Mouse (Mus musculus) E14TG2a.4 (cell line): Measurements from ENCODE around the gene Esyt3.

Experiments
- H3K27me3 ChIP-seq: 2 replicates; pipeline ENCODE4 v1.6.1; 2014; ENCODE audit warnings: low read length, control low read depth; ENCODE audit not compliant: insufficient read depth
- H3K36me3 ChIP-seq: 2 replicates; pipeline ENCODE4 v1.6.1; 2014; ENCODE audit warnings: low read length, control low read depth; ENCODE audit not compliant: insufficient read depth
- H3K4me1 ChIP-seq: replicated peaks from 2 replicates; pipeline ENCODE4 v1.6.1; 2014; ENCODE audit warnings: low read depth, low read length, control low read depth
- H3K4me3 ChIP-seq: replicated peaks from 2 replicates; pipeline ENCODE4 v1.5.1; 2014; ENCODE audit warnings: mild to moderate bottlenecking, low read length
- H3K9me3 ChIP-seq: 2 replicates; pipeline ENCODE4 v1.6.1; 2014; ENCODE audit warnings: low read length, control low read depth
- CTCF ChIP-seq: conservative IDR thresholded peaks from 2 replicates; pipeline ENCODE4 v1.5.1; 2014; ENCODE audit warnings: low read length
- NANOG ChIP-seq: IDR thresholded peaks from 2 replicates; pipeline ENCODE4 v1.6.1; 2014; ENCODE audit warnings: borderline replicate concordance, low read length, mixed read lengths
- POU5F1 ChIP-seq: IDR thresholded peaks from 2 replicates; pipeline ENCODE4 v1.6.1; 2014; ENCODE audit warnings: low read length, borderline replicate concordance

The Esyt3 gene

GRCm38 (mm10) chr9:99390201-99390600, 31.8 kb upstream of the Esyt3 start:
- no peaks in the 10 kb centered on the region for H3K27me3 ChIP-seq
- H3K9me3 ChIP-seq: peaks cover 20% of the 10 kb centered on the region
- peaks cover 71% of the 10 kb centered on the region for H3K4me1 ChIP-seq
- no peak overlapping the region for H3K4me3 ChIP-seq
- peaks cover 95% of the 10 kb centered on the region for H3K36me3 ChIP-seq
- no peak for TF ChIP-seq CTCF
- no peak for TF ChIP-seq NANOG
- no peak for TF ChIP-seq POU5F1

DNA sequence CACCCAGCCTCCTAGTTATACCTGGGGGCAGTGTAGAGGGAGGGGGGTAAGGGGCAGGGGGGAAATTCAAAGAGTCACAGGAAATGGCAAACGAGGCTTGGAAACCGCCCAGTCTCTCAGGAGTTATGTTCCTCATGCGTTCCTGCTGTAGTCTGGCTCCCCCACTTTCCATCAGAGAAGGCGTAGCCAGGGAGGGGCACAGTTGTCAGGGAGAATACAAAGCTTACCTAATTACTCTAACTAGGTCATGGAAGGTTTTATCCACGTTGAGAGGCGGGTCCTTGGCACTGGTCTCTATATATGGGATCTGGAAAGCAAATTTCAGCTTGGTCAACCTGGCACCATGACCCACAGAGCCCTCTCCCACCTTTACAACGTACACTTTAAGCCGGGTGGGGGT, 31.1 kb upstream of the Esyt3 start:
- Histone ChIP-seq H3K4me3 (no peak overlapping the region), H3K9me3 (peaks cover 20% of the 10 kb centered on the region), H3K27me3 (no peaks in the 10 kb centered on the region), H3K36me3 (peaks cover 88% of the 10 kb centered on the region), H3K4me1 (peaks cover 64% of the 10 kb centered on the region)
- TF ChIP-seq POU5F1 (no peak), CTCF (no peak)

DNA sequence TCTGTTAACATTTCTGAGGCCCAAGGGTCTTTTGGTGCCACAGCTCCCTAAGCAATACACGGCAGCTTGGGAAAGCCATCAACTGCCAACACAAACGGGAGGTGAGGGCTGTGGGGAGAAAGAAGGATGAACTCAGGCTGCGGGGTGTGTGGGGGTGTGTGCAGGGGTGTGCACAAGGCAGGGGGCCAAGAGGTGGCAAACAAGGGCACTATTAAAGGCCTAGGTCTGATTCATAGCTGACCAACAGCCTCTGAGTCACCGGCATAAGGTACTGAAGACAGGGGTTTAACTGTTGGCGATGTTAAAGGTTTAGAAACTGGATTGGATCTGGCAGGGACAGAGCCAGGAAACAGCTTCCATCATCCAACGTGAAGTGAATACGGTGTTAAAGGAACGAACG, 30.5 kb upstream of the Esyt3 start:
- Histone ChIP-seq H3K9me3 (peaks cover 20% of the 10 kb centered on the region), H3K27me3 (no peaks in the 10 kb centered on the region), H3K4me3 (no peak overlapping the region), H3K4me1 (peaks cover 61% of the 10 kb centered on the region), H3K36me3 (peaks cover 82% of the 10 kb centered on the region)
- no peak for TF ChIP-seq POU5F1
- no peak for TF ChIP-seq CTCF

- H3K27me3 ChIP-seq: no peaks in the 10 kb centered on the region; the same call in 1 of the 2 replicates
- H3K36me3 ChIP-seq: peaks cover 74% of the 10 kb centered on the region
- H3K4me3 ChIP-seq: no peak overlapping the region
- TF ChIP-seq NANOG: no peak
- H3K9me3 ChIP-seq: peaks cover 13% of the 10 kb centered on the region
- peaks cover 61% of the 10 kb centered on the region for H3K4me1 ChIP-seq
Observed at GRCm38 (mm10) chr9:99388078-99388477, 29.7 kb upstream of the Esyt3 start.

GRCm38 (mm10) chr9:99382556-99382955, 24.2 kb upstream of the Esyt3 start:
- no peaks in the 10 kb centered on the region for H3K9me3 ChIP-seq
- no peak for TF ChIP-seq CTCF
- no peak for TF ChIP-seq NANOG
- TF ChIP-seq POU5F1: no peak
- H3K36me3 ChIP-seq: peaks cover 21% of the 10 kb centered on the region
- no peak overlapping the region for H3K4me3 ChIP-seq
- peaks cover 8% of the 10 kb centered on the region for H3K27me3 ChIP-seq
- H3K4me1 ChIP-seq: peaks cover 55% of the 10 kb centered on the region

DNA sequence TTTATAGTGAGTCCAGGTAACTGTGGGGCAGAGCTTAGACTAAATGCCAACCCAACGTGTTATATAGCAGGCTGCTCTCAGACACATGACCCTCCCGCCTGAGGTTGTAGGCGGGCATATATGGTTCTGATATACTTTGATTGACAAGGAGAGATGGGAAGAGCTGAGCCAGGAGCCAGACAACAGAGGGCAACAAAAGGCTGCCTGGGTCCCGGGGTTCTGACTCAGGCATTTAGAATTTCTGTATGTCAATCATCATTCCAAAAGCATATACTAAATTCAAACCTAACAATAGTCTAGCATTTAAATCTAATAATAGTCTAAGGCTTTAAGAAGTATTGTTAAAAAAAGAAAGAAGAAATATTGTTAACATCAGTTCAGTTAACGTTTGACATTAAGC, 20.8 kb upstream of the Esyt3 start:
- no peak overlapping the region for H3K4me3 ChIP-seq
- TF ChIP-seq NANOG: no peak
- TF ChIP-seq POU5F1: no peak
- TF ChIP-seq CTCF: no peak

DNA sequence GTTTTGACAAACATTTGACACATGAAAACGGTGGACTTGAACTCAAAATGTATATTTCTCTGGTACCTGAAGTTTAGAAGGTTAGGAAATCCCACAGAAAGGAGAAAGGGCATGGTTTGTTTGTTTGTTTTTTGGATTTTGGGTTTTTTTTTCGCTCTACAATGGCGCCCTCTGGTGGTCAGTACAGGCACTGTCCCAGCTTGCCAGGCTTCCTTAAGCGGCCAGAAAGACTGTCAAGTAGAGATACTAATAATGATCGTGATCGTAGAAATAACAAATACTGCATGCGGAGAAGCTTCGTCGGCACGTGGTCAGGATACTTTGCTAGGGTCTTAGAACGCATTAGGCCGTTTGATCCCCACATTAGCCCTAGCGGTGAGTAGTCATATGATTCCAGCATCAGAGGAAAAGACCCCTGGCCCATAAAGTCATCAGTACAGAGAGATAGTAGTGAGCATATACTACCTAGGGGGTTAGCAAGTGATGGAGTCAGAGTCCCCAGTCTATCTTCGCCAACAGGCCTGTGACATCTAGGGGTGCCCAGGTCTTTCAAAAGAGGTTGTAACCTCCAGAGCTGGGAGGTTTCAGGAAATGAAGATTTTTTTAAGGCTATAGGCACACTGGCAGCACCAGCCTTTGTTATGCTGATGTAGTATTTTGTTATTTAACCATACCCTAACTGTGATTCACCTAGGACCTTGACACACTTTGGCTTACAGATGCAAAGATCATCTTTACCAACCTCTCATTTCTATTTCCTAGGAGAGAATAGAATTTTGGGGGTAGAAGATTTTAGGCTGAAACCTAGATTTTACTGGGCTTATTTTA, 18.4 kb upstream of the Esyt3 start:
- Histone ChIP-seq H3K36me3 (no peaks in the 10 kb centered on the region), H3K4me1 (peaks cover 46% of the 10 kb centered on the region), H3K27me3 (peaks cover 11% of the 10 kb centered on the region), H3K4me3 (0 out of 2 replicates have a peak overlapping the region, but pooled peaks have one; percentile 7), H3K9me3 (no peaks in the 10 kb centered on the region)
- TF ChIP-seq NANOG: no peak
- peak; percentile 98 for TF ChIP-seq CTCF
- TF ChIP-seq POU5F1: peak; percentile 62; the same call in 1 of the 2 replicates

More for the DNA sequence above, 20.8 kb upstream of the Esyt3 start:
- Histone ChIP-seq H3K4me1 (peaks cover 46% of the 10 kb centered on the region), H3K27me3 (peaks cover 8% of the 10 kb centered on the region), H3K36me3 (no peaks in the 10 kb centered on the region), H3K9me3 (no peaks in the 10 kb centered on the region)

- H3K4me1 ChIP-seq: peaks cover 27% of the 10 kb centered on the region
- 0 out of 2 replicates have a peak overlapping the region, but pooled peaks have one; percentile 3 for H3K4me3 ChIP-seq
- no peaks in the 10 kb centered on the region for H3K9me3 ChIP-seq
- TF ChIP-seq CTCF (no peak), NANOG (no peak), POU5F1 (peak; percentile 43; the same call in 1 of the 2 replicates)
- no peaks in the 10 kb centered on the region for H3K36me3 ChIP-seq
- no peaks in the 10 kb centered on the region for H3K27me3 ChIP-seq
Observed at GRCm38 (mm10) chr9:99368431-99368830, 10.1 kb upstream of the Esyt3 start.

GRCm38 (mm10) chr9:99365906-99366305, 7.5 kb upstream of the Esyt3 start:
- H3K9me3 ChIP-seq: no peaks in the 10 kb centered on the region
- no peak for TF ChIP-seq POU5F1
- TF ChIP-seq CTCF: no peak
- no peaks in the 10 kb centered on the region for H3K36me3 ChIP-seq
- H3K4me1 ChIP-seq: peaks cover 34% of the 10 kb centered on the region
- no peaks in the 10 kb centered on the region; the same call in 1 of the 2 replicates for H3K27me3 ChIP-seq
- H3K4me3 ChIP-seq: no peak overlapping the region
